Mouse (Mus musculus) frontal cortex, postnatal 25 days (tissue): ENCODE results near the gene Cnih3.
A peak's percentile ranks its signal among the peaks of the same experiment; 100 is the strongest.

Source experiments
- DNase-seq, 2 experiments: peaks; one replicate each; pipeline ENCODE4 v3.0.0; 2022; ENCODE audit warnings: low spot score in 2 of 2

The Cnih3 gene

GRCm38 (mm10) chr1:181448041-181448440, 95.6 kb downstream of the Cnih3 start:
- DNase-seq, result no peak

DNA sequence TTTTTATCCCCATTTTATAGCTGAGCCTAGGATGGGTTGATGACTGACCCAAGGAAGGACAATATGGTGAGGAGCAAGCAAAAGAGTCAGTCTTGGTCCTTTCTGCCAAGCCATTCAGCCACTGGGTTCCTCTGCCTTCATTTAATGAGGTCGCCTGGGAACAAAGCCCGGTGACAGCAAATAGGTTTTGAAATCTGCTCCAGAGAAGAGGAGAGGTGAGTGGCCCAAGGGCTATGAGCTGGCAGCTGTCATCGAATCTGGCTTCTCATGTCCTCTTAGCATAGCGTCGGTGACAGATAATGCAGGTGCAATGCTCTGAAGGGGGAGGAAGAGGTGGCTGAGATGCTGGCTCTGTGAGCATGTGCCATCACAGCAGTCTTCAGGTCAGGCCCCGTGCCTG, 100.7 kb downstream of the Cnih3 start:
- no peak for DNase-seq

- no peak for DNase-seq
Observed at GRCm38 (mm10) chr1:181456911-181457310, 104.5 kb downstream of the Cnih3 start.

DNA sequence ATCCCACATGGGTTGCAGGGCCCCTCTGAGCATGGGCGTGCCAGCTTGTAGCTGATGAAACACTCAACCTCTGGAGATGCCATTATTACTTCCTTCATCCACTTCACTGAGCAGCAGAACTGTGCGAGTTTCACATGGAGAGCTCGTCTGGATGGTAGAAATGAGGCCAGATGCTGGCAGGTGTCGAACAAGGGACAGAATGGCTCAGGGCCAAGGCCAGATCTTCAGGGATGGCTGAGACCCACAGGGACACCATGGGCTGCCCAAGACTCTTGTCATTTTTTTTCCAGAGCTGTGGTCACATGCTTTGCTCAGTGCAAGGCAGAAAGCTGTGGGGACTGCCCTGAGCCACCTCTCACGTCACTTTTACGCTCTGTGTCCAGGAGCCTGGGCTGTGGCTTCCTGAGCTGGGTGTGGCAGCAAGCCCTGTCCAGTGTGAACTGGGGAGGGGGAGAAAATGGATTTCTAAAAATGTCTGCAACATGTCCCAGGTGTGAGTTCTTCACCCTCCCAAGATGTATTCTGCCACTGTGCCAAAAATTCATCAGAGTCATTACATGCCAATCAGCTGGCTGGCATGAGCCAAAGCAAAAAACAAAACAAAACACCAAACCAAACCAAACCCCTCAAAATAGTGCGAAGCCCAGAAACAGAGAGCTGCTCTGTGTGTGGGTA, 107.1 kb downstream of the Cnih3 start:
- DNase-seq, result no peak

DNA sequence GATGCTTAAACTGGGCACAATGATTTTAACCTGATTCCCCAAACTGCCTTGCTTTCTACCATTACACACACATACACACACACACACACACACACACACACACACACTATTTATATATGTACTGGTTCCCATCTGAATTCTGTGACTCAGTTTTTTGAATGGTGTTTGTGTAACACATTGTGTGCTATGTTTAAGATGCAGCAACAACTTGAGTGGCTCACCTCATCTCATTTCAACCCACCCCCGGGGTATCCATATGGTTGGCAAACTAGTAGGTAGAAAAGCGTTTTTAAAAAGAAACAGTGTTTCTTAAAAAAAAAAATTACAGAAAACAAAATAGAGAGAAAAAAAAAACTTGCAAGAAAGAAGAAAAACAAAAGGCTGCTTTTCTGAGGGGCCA, 107.9 kb downstream of the Cnih3 start:
- DNase-seq, result no peak

DNA sequence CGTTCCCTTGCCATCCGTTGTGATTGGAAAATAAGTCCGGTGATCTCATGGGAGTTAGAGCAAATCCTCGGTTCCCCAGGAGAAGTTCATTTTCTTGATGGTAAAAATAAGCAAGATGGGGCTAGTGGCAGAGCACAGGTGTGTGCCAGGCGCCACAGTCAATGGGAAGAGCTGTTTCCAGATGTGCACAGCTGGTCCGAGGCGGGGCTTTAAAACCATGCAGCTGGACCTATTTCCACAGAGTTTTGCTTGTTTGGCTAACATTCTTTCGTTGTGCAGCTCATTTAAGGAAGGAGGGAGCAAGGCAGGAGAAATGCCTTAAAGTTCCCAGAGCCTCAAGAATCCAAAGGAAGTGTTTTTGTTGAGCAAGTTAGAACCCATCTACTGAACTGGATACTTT, 109.1 kb downstream of the Cnih3 start:
- DNase-seq, result no peak

DNA sequence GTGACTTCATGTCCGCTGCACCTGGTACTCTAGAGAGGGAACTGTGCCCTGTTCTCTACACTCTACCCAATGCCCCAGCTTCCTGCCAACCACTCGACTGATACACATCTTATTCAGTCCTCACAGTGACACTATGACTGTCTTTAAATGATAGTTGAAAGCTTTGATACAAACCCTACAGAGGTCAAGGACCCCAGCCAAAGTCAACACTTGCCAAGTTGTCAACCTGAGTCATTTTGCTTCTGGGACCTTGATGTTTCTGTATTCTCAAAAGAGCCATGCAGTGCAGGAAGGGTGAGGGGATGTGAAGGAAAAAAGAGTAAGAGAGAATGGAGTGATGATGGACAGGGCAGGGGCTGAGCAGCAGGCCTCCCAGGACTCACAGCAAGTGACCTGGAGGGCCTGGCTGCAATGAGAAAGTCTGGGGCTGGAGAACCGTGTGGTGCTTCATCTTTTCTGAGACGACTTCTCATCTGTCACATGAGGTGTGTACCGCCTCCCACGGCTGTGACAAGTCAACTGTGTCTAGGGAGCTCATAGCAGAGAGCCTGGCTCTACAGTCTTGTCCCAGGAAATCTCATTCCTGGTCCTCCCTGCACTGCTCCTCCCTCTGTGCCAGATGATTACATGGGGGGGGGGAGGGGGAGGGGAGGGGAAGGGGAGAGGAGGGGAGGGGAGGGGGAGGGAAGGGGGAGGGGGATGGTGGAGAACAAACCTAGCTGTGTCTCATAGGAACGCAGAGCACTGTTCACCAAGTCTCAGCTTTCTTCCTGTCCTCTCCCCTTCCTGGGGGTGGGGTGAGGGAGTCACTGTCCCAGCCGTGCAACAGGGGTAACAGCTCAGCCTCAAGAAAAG, 109.8 kb downstream of the Cnih3 start:
- DNase-seq, result no peak

- DNase-seq, result no peak
Observed at GRCm38 (mm10) chr1:181462906-181463179, 110.4 kb downstream of the Cnih3 start.

- DNase-seq, result no peak
Observed at GRCm38 (mm10) chr1:181465027-181465426, 112.6 kb downstream of the Cnih3 start.

GRCm38 (mm10) chr1:181466040-181466439, 113.6 kb downstream of the Cnih3 start:
- no peak for DNase-seq

- peak; percentile 28 to 54 for DNase-seq
Observed at GRCm38 (mm10) chr1:181466601-181467320, 114.3 kb downstream of the Cnih3 start.

- no peak for DNase-seq
Observed at GRCm38 (mm10) chr1:181467321-181467670, 114.9 kb downstream of the Cnih3 start.

- no peak for DNase-seq
Observed at GRCm38 (mm10) chr1:181469415-181469814, 117.0 kb downstream of the Cnih3 start.

DNA sequence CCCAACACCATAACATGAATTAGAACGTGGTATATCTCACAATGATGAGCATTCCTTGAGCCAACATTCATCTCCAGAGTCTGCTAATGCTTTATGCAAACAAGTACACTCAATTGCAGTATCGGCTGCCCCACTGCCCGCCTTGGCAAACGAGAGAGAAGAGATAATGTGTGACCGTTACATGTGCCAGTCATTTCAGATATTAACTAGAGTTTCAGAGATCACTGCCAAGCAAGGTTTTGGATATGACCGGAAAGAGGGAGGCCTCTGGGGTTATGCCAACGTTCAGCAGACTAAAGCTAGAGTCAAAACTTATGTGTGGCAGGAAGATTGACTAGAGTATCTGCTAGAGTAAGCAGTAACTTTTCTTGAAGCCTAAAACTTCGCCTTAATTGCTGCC, 123.7 kb downstream of the Cnih3 start:
- DNase-seq, result no peak

DNA sequence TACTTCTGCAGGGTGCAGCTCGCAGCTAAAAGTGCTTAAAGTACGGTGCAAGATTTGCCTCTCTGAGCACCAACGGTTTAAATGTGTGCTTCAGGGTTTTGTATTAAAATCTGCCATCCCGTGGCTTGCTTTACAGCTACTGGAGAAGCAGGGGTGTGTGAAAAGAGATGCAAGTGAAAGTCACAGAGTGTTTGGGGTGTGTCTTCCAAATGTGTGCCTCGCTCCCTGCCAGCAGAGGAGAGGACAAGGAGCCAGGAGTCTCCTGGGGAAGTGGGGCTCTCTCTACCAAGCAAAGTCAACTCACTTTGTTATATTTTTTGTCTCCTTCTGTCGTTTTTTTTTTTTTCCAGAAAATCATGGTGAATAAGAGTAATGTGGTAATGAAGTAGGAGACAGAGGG, 124.1 kb downstream of the Cnih3 start:
- no peak for DNase-seq

- DNase-seq, result no peak
Observed at GRCm38 (mm10) chr1:181484696-181485095, 132.3 kb downstream of the Cnih3 start.

DNA sequence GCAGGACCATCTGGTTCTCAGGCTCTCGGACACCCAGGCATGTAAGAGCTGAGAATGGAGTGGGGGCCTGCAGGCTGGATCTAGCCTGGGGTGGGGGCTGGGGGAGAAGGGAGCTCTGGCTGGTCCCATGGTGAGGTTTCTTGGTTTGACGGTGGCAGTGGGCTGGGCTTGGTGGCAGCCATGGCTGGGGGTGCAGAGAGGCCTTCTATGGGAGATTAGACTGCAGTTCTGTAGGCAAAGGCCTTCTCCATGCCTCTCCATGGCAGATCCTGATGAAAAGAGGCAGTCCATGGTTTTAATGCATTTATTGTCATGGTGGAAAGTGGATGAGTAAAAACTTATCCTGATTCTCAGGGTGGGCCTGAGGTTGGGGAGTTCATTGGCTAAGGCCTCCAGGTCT, 151.0 kb downstream of the Cnih3 start:
- no peak for DNase-seq

- DNase-seq, result no peak
Observed at GRCm38 (mm10) chr1:181505367-181505766, 152.9 kb downstream of the Cnih3 start.
